Mouse (Mus musculus): ENCODE data around the gene Pla2g6.

- TF ChIP-seq GATA1 (IDR thresholded peaks at IDR 0.05; ENCODE audit: borderline replicate concordance, low read length) (no peak), FLI1 (IDR thresholded peaks at IDR 0.05; ENCODE audit: low read length) (no peak)
These were observed 10.8 kb upstream of the Pla2g6 start for GRCm38 (mm10) chr15:79338978-79339377.

Data from megakaryocyte, embryonic 14.5 days (primary cell).